Mouse (Mus musculus) effector memory CD4-positive, alpha-beta T cell, adult 5 months (primary cell): Measurements from ENCODE around the gene Zfp92. TPM values are rescaled to one million over a fixed set of nuclear protein-coding genes. Genes with fewer than 3 reads are reported as not detected.

ENCODE experiments used
- polyA plus RNA-seq: library from polyadenylated mRNA; unstranded; fragments of 100-300 nt; shearing (Covaris generic); gene quantifications from one replicate; pipeline ENCODE4 v1.2.1, GENCODE M21; 2017

The Zfp92 gene
- polyA plus RNA-seq, result not detected

GRCm38 (mm10) chrX:73410880-73411517 lies at the start of gene Zfp92:
Gene Zfp92, plus strand, starts transcription at chrX:73411096.

GRCm38 (mm10) chrX:73398636-73399035 lies 12.3 kb upstream of the Zfp92 start, which contains the start of gene Gm18336:
Gene Gm18336, minus strand, starts transcription at chrX:73398736.

GRCm38 (mm10) chrX:73435252-73435651 lies 24.4 kb downstream of the Zfp92 start, which contains the start of gene Trex2:
Gene Trex2, minus strand, starts transcription at chrX:73435344.

GRCm38 (mm10) chrX:73458877-73459392 lies 48.0 kb downstream of the Zfp92 start, which contains the start of gene Haus7:
Gene Haus7, minus strand, starts transcription at chrX:73459044.

Other genes with a start within 250 kb of the Zfp92 start
- gene Spin2d, start 234.1 kb upstream of the Zfp92 start, polyA plus RNA-seq, result not detected
- 33.5 TPM for gene Xlr3b, start 218.9 kb upstream of the Zfp92 start, polyA plus RNA-seq
- 155 TPM for gene Xlr4b, start 196.8 kb upstream of the Zfp92 start, polyA plus RNA-seq
- gene F8a, start 182.8 kb upstream of the Zfp92 start, polyA plus RNA-seq, result 15.8 TPM
- 66.2 TPM for gene Xlr4c, start 168.0 kb upstream of the Zfp92 start, polyA plus RNA-seq
- gene Xlr3c, start 145.7 kb upstream of the Zfp92 start, polyA plus RNA-seq, result not detected
- not detected for gene Xlr5a, start 118.1 kb upstream of the Zfp92 start, polyA plus RNA-seq
- gene Xlr5c, start 118.1 kb upstream of the Zfp92 start, polyA plus RNA-seq, result not detected
- not detected for gene Gm45015, start 74.3 kb upstream of the Zfp92 start, polyA plus RNA-seq
- gene Zfp275, start 68.5 kb upstream of the Zfp92 start, polyA plus RNA-seq, result 12.1 TPM
- gene Gm18336, start 12.4 kb upstream of the Zfp92 start, polyA plus RNA-seq, result not detected
- gene Trex2, start 24.2 kb downstream of the Zfp92 start, polyA plus RNA-seq, result not detected
- 23.8 TPM for gene Haus7, start 47.9 kb downstream of the Zfp92 start, polyA plus RNA-seq
- gene Bgn, start 72.5 kb downstream of the Zfp92 start, polyA plus RNA-seq, result not detected
- gene Atp2b3, start 92.0 kb downstream of the Zfp92 start, polyA plus RNA-seq, result not detected
- gene Dusp9, start 228.3 kb downstream of the Zfp92 start, polyA plus RNA-seq, result 0.27 TPM
- 1.2 TPM for gene Pnck, start 249.0 kb downstream of the Zfp92 start, polyA plus RNA-seq